Mouse (Mus musculus) E14TG2a.4 (cell line): ENCODE measurements at regions not wholly inside any gene's neighbourhood (a gene's known extent, or its start where the extent isn't known, plus 50 kb on each side); places are given as distances from the start of the nearest gene placed in this dataset.

Source experiments
- CTCF ChIP-seq: conservative IDR thresholded peaks from 2 replicates; pipeline ENCODE4 v1.5.1; 2014; ENCODE audit warnings: low read length
- POU5F1 ChIP-seq: IDR thresholded peaks from 2 replicates; pipeline ENCODE4 v1.6.1; 2014; ENCODE audit warnings: low read length, borderline replicate concordance

- TF ChIP-seq CTCF, result no peak
- no peak for TF ChIP-seq POU5F1
Observed at GRCm38 (mm10) chr10:117471818-117472567, 92.2 kb upstream of the Cpsf6 start.
